9 mouse cellular contexts compared by ENCODE assay signal in genomic region chr10:44526751-44527591, GRCm38 (mm10). TPM values are rescaled to one million over a fixed set of nuclear protein-coding genes. Genes with fewer than 3 reads are reported as not detected.
A peak's percentile ranks its signal among the peaks of the same experiment; 100 is the strongest.
DNase-seq lines count a peak whose midpoint lies in the region; ATAC-seq and TF ChIP-seq lines count a peak whose summit lies in the region.
"Had no signal": no experiment of that assay in that cellular context is flagged by ENCODE, and none has a peak within 500 bp of the region (broad histone marks: within the 10 kb centered on the region; RNA-seq: fewer than 3 reads in every experiment).

No protein-coding gene starts in this region.

- peaks cover 85% of the 10 kb centered on the region for H3K27me3 ChIP-seq in forebrain, embryonic 13.5 days
- H3K27me3 ChIP-seq in intestine, embryonic 14.5 days (replicated peaks; ENCODE audit: control insufficient read depth, insufficient read depth, low read length), result peaks cover 35% of the 10 kb centered on the region
- peaks cover 44% of the 10 kb centered on the region for H3K27me3 ChIP-seq in liver, embryonic 14.5 days (ENCODE audit: control insufficient read depth, insufficient read depth, low read length)

- intact Hi-C loops in gastrocnemius, postnatal 14 days (cut with DNase I; ENCODE audit: low total_unique reads), result no loop called here

- under 1% methylated on average over 31 of the region's 31 CpGs for WGBS in forebrain, embryonic 13.5 days
- 3% methylated on average over 31 of the region's 31 CpGs for WGBS in intestine, embryonic 14.5 days
- WGBS in liver, embryonic 14.5 days (ENCODE audit: insufficient replicate concordance), result 4% methylated on average over 31 of the region's 31 CpGs

- no peak for ATAC-seq in forebrain, embryonic 13.5 days
- peak; percentile 25; the same call in 1 of the 2 replicates for ATAC-seq in intestine, embryonic 14.5 days (replicated peaks; ENCODE audit: low FRiP score, low TSS enrichment, low read depth)
- ATAC-seq in liver, embryonic 14.5 days (ENCODE audit: insufficient read depth), result no peak
- ATAC-seq in monocyte, adult 5-6 weeks (replicated peaks; ENCODE audit: insufficient number of reproducible peaks, low FRiP score, low TSS enrichment, poor library complexity, severe bottlenecking), result peak; percentile 38
- ATAC-seq: Patski had no signal

- H3K36me3 ChIP-seq in forebrain, embryonic 13.5 days (ENCODE audit: poor library complexity, severe bottlenecking), result no peaks in the 10 kb centered on the region
- no peaks in the 10 kb centered on the region for H3K36me3 ChIP-seq in intestine, embryonic 14.5 days (ENCODE audit: control insufficient read depth, insufficient read depth, low read length)
- no peaks in the 10 kb centered on the region for H3K36me3 ChIP-seq in liver, embryonic 14.5 days (replicated peaks; ENCODE audit: control insufficient read depth, insufficient read depth, low read depth)

- no peak for TF ChIP-seq CTCF in liver, embryonic 14.5 days (IDR thresholded peaks at IDR 0.05; ENCODE audit: low read depth)

- H3K9ac ChIP-seq in forebrain, embryonic 13.5 days, result peak overlapping the region; percentile 12; the same call in 1 of the 2 replicates
- peak overlapping the region; percentile 43 for H3K9ac ChIP-seq in intestine, embryonic 14.5 days (ENCODE audit: low read length)
- H3K9ac ChIP-seq in liver, embryonic 14.5 days (replicated peaks), result no peak overlapping the region

- peak overlapping the region; percentile 52 for H3K4me2 ChIP-seq in forebrain, embryonic 13.5 days
- peak overlapping the region; percentile 75 for H3K4me2 ChIP-seq in intestine, embryonic 14.5 days (ENCODE audit: low read length)
- H3K4me2 ChIP-seq in liver, embryonic 14.5 days (ENCODE audit: low read depth), result peak overlapping the region; percentile 85

- H3K27ac ChIP-seq in forebrain, embryonic 13.5 days, result no peak overlapping the region
- H3K27ac ChIP-seq in intestine, embryonic 14.5 days (ENCODE audit: low read depth), result peak overlapping the region; percentile 73
- no peak overlapping the region for H3K27ac ChIP-seq in liver, embryonic 14.5 days

- DNase-seq in gastrocnemius, postnatal 14 days, result peak; percentile 10
- no peak for DNase-seq in gastrocnemius, postnatal 25 days
- DNase-seq in R1 (ENCODE audit: low read depth, low spot score), result peak; percentile 47
- peak; percentile 84 for DNase-seq in intestine, embryonic 14.5 days (ENCODE audit: low spot score)
- no peak for DNase-seq in liver, embryonic 14.5 days (ENCODE audit: low read depth in 3 of 3, low spot score in 3 of 3)
- no peak for DNase-seq in frontal cortex, postnatal 14 days (ENCODE audit: low spot score in 2 of 2)

- no peak for TF ChIP-seq EP300 in liver, embryonic 14.5 days (IDR thresholded peaks at IDR 0.05; ENCODE audit: low read depth)

- H3K9me3 ChIP-seq in forebrain, embryonic 13.5 days (replicated peaks), result no peaks in the 10 kb centered on the region
- H3K9me3 ChIP-seq in intestine, embryonic 14.5 days (ENCODE audit: control insufficient read depth, low read length), result no peaks in the 10 kb centered on the region
- H3K9me3 ChIP-seq in liver, embryonic 14.5 days (ENCODE audit: control insufficient read depth, low read length), result no peaks in the 10 kb centered on the region

- H3K4me1 ChIP-seq in forebrain, embryonic 13.5 days, result peaks cover 20% of the 10 kb centered on the region
- no peaks in the 10 kb centered on the region; the same call in 1 of the 2 replicates for H3K4me1 ChIP-seq in intestine, embryonic 14.5 days (replicated peaks; ENCODE audit: control insufficient read depth, insufficient read depth, low read length)
- peaks cover 7 to 8% of the 10 kb centered on the region in 2 experiments for H3K4me1 ChIP-seq in liver, embryonic 14.5 days (replicated peaks; ENCODE audit: control insufficient read depth in 2 of 2, insufficient read depth in 2 of 2, low read length in 1 of 2)

- H3K4me3 ChIP-seq in forebrain, embryonic 13.5 days, result peak overlapping the region; percentile 26
- H3K4me3 ChIP-seq in intestine, embryonic 14.5 days (ENCODE audit: low read depth, low read length), result peak overlapping the region; percentile 53
- peak overlapping the region; percentile 3 to 32; a peak in 3 of 4 replicates for H3K4me3 ChIP-seq in liver, embryonic 14.5 days (ENCODE audit: insufficient read depth in 1 of 2, low read depth in 2 of 2, low read length in 2 of 2)

RNA-seq across cellular contexts. Expression of gene Prdm1, which starts 1.3 kb away (rescaled TPM):
- 1 to 10 TPM in 1 of 2 experiments, under 1 TPM in 1; 0.89 to 1.8 TPM for total RNA-seq in gastrocnemius, postnatal 14 days (2021)
- total RNA-seq in gastrocnemius, postnatal 25 days (2021), result under 1 TPM; 0.32 to 0.64 TPM
- polyA plus RNA-seq in forebrain, embryonic 13.5 days (2015; fragmentation: Nextera tagmentation; extraction: Ambion mirVana), result 0.55 and 0.59 TPM in 2 replicates
- 26.3 and 30.5 TPM in 2 replicates for polyA plus RNA-seq in intestine, embryonic 14.5 days (2014; fragmentation: Nextera tagmentation; extraction: Ambion mirVana)
- 0.08 and 0.12 TPM in 2 replicates for polyA plus RNA-seq in liver, embryonic 14.5 days (2012; rRNA removed)
- polyA plus RNA-seq in liver, embryonic 14.5 days (2014; fragmentation: Nextera tagmentation; extraction: Ambion mirVana), result 0.13 and 0.18 TPM in 2 replicates
- total RNA-seq in monocyte, adult 5-6 weeks (2017), result 17.3 to 47.1 TPM (median 17.5 TPM) in 3 replicates

Comparison
In these comparisons a context has a peak if more than half of its experiments do, and no peak if none do; other contexts are left out.
1. DNase-seq: peak in gastrocnemius, postnatal 14 days (single experiment), R1 (single experiment) and intestine, embryonic 14.5 days (single experiment); none in gastrocnemius, postnatal 25 days (single experiment), liver, embryonic 14.5 days (0 of 3) and frontal cortex, postnatal 14 days (0 of 2).
2. ATAC-seq: peak in intestine, embryonic 14.5 days (single experiment) and monocyte, adult 5-6 weeks (single experiment); none in forebrain, embryonic 13.5 days (single experiment) and liver, embryonic 14.5 days (single experiment).
3. Peak in every context shown above with its lines, with median percentiles within 50 percentile points of each other: H3K4me2 ChIP-seq and H3K4me3 ChIP-seq.